Mouse (Mus musculus) inflammation-experienced regulatory T-cells (primary cell): ENCODE results near the gene Kncn. TPM values are rescaled to one million over a fixed set of nuclear protein-coding genes. Genes with fewer than 3 reads are reported as not detected.

Source experiments
- polyA plus RNA-seq, 2 experiments: library from polyadenylated mRNA; unstranded; fragments of 100-300 nt; shearing (Covaris generic); gene quantifications; one replicate each; pipeline ENCODE4 v1.2.1; 2017

Gene Kncn
- polyA plus RNA-seq = 1 to 10 TPM in 1 of 2 experiments, not detected in 1; 2.3 TPM

GRCm38 (mm10) chr4:115884022-115884421 is at the start of gene Kncn:
Gene Kncn, plus strand, starts transcription at chr4:115884400.

GRCm38 (mm10) chr4:115838696-115839641 is 45.2 kb upstream of the Kncn start, which contains the start of gene Mknk1:
Gene Mknk1, plus strand, starts transcription at chr4:115839198.

GRCm38 (mm10) chr4:115890553-115890952 is 6.4 kb downstream of the Kncn start, which contains the start of gene 6430628N08Rik:
Gene 6430628N08Rik, plus strand, starts transcription at chr4:115890665.

Other genes with a start within 250 kb of the Kncn start
- under 1 TPM in 1 of 2 experiments, not detected in 1; 0.24 TPM for gene Cyp4b1, start 236.7 kb upstream of the Kncn start, polyA plus RNA-seq
- 10 to 100 TPM; 58.4 to 59.8 TPM for gene Efcab14, start 146.7 kb upstream of the Kncn start, polyA plus RNA-seq
- gene Tex38, start 103.4 kb upstream of the Kncn start, polyA plus RNA-seq = under 1 TPM in 1 of 2 experiments, not detected in 1; 0.47 TPM
- 10 to 100 TPM; 40.1 to 46.2 TPM for gene Atpaf1, start 99.6 kb upstream of the Kncn start, polyA plus RNA-seq
- gene Mob3c, start 56.3 kb upstream of the Kncn start, polyA plus RNA-seq = 10 to 100 TPM; 19.6 to 24.1 TPM
- 10 to 100 TPM; 57.3 to 68.6 TPM for gene Mknk1, start 45.2 kb upstream of the Kncn start, polyA plus RNA-seq
- 1 to 10 TPM in 1 of 2 experiments, not detected in 1; 1.6 TPM for gene 6430628N08Rik, start 6.3 kb downstream of the Kncn start, polyA plus RNA-seq
- 1 to 10 TPM in 1 of 2 experiments, under 1 TPM in 1; 0.04 to 2.1 TPM for gene Dmbx1, start 55.5 kb downstream of the Kncn start, polyA plus RNA-seq
- gene Faah, start 133.5 kb downstream of the Kncn start, polyA plus RNA-seq = 100 to 1,000 TPM; 126 to 198 TPM
- gene Nsun4, start 169.5 kb downstream of the Kncn start, polyA plus RNA-seq = 10 to 100 TPM; 23.5 to 25.0 TPM
- gene Uqcrh, start 190.7 kb downstream of the Kncn start, polyA plus RNA-seq = 100 to 1,000 TPM; 365 to 424 TPM
- 10 to 100 TPM; 38.4 to 39.0 TPM for gene Lrrc41, start 190.9 kb downstream of the Kncn start, polyA plus RNA-seq
- gene Rad54l, start 239.3 kb downstream of the Kncn start, polyA plus RNA-seq = 1 to 10 TPM; 2.5 to 4.4 TPM
- 10 to 100 TPM; 27.6 to 41.3 TPM for gene Pomgnt1, start 239.4 kb downstream of the Kncn start, polyA plus RNA-seq